Mouse (Mus musculus) cerebellum, adult 2 months (tissue): Measurements from ENCODE around the gene Tbce. TPM values are rescaled to one million over a fixed set of nuclear protein-coding genes. Genes with fewer than 3 reads are reported as not detected.

Experiments used
- DNase-seq, 2 experiments: peaks; one replicate each; pipeline ENCODE4 v3.0.0; 2021
- H3K27ac ChIP-seq: fragments of 200-500 bp; 2 replicates; pipeline ENCODE4 v1.5.1; 2012; ENCODE audit warnings: low read length, control low read depth, inconsistent platforms; ENCODE audit not compliant: insufficient read depth
- H3K27me3 ChIP-seq: fragments of 200-500 bp; 2 replicates; pipeline ENCODE4 v1.6.1; 2012; ENCODE audit warnings: inconsistent platforms, mild to moderate bottlenecking, low read length, moderate library complexity; ENCODE audit not compliant: control insufficient read depth, insufficient read depth
- H3K4me1 ChIP-seq: fragments of 200-500 bp; 2 replicates; pipeline ENCODE4 v1.6.1; 2011; ENCODE audit warnings: low read length; ENCODE audit not compliant: control insufficient read depth, insufficient read depth
- H3K4me3 ChIP-seq: fragments of 200-500 bp; replicated peaks from 2 replicates; pipeline ENCODE3; 2011; ENCODE audit warnings: mild to moderate bottlenecking, low read depth, low read length, control low read depth; ENCODE audit not compliant: insufficient read depth
- CTCF ChIP-seq: fragments of 200-500 bp; IDR thresholded peaks from 2 replicates; pipeline ENCODE4 v1.5.1; 2011; ENCODE audit warnings: low read depth, mild to moderate bottlenecking, control low read depth, low read length, moderate library complexity, borderline replicate concordance; ENCODE audit not compliant: insufficient read depth
- POLR2A ChIP-seq: fragments of 200-500 bp; IDR thresholded peaks from 2 replicates; pipeline ENCODE4 v1.6.1; 2011; ENCODE audit warnings: low read length, control low read depth, borderline replicate concordance; ENCODE audit not compliant: insufficient read depth
- WGBS: fragments of 180-500 bp; shearing (Covaris S2); methylation state at CpG from one replicate; pipeline ENCODE4 v1.1.7; 2018; 5-methylcytosine and 5-hydroxymethylcytosine counted together
- polyA plus RNA-seq: library from polyadenylated mRNA; depleted of rRNA; stranded (reverse); fragments of >200 nt; gene quantifications from 2 replicates; pipeline ENCODE4 v1.2.3, GENCODE M21; 2012

Gene Tbce
- polyA plus RNA-seq, 1 experiment = 149 TPM

GRCm38 (mm10) chr13:14063942-14064271 lies 24.5 kb upstream of the Tbce start:
- H3K27me3 ChIP-seq = no peaks in the 10 kb centered on the region
- peak overlapping the region; percentile 73 for H3K4me3 ChIP-seq
- under 1% methylated on average over 22 of the region's 31 CpGs for WGBS
- DNase-seq = no peak
- H3K27ac ChIP-seq = peak overlapping the region; percentile 87
- peaks cover 4% of the 10 kb centered on the region; the same call in 1 of the 2 replicates for H3K4me1 ChIP-seq
- TF ChIP-seq POLR2A (no peak), CTCF (no peak)

- H3K4me1 ChIP-seq = peaks cover 4% of the 10 kb centered on the region; the same call in 1 of the 2 replicates
- WGBS = under 1% methylated on average over 63 of the region's 64 CpGs
- peak within 1 kb of the TSS; percentile 87 for H3K27ac ChIP-seq
- peak; percentile 96 to 99 for DNase-seq
- no peaks in the 10 kb centered on the region for H3K27me3 ChIP-seq
- H3K4me3 ChIP-seq = peak within 1 kb of the TSS; percentile 74
- TF ChIP-seq POLR2A (peak; percentile 97), CTCF (no peak)
Measured at GRCm38 (mm10) chr13:14063013-14063941, 23.8 kb upstream of the Tbce start, which contains the start of the genes Arid4b and Ggps1. Arid4b (plus strand) TSS chr13:14063232. Ggps1 (minus strand) TSS chr13:14063488.

GRCm38 (mm10) chr13:14062209-14063012 lies 23.0 kb upstream of the Tbce start:
- 4% methylated on average over 11 of the region's 11 CpGs for WGBS
- Histone ChIP-seq H3K27ac (peak overlapping the region; percentile 51; the same call in 1 of the 2 replicates), H3K27me3 (no peaks in the 10 kb centered on the region), H3K4me1 (peaks cover 4% of the 10 kb centered on the region; the same call in 1 of the 2 replicates), H3K4me3 (peak overlapping the region; percentile 74)
- no peak for TF ChIP-seq CTCF
- no peak for TF ChIP-seq POLR2A
- DNase-seq = no peak

- Histone ChIP-seq H3K27me3 (no peaks in the 10 kb centered on the region), H3K4me3 (no peak overlapping the region), H3K27ac (no peak overlapping the region), H3K4me1 (peaks cover 4% of the 10 kb centered on the region; the same call in 1 of the 2 replicates)
- DNase-seq = no peak
- TF ChIP-seq POLR2A (no peak), CTCF (no peak)
Measured at GRCm38 (mm10) chr13:14059582-14059981, 20.1 kb upstream of the Tbce start.

GRCm38 (mm10) chr13:14056801-14057200 lies 17.4 kb upstream of the Tbce start:
- Histone ChIP-seq H3K4me3 (no peak overlapping the region), H3K4me1 (peaks cover 4% of the 10 kb centered on the region; the same call in 1 of the 2 replicates), H3K27me3 (no peaks in the 10 kb centered on the region), H3K27ac (no peak overlapping the region)
- TF ChIP-seq CTCF (no peak), POLR2A (no peak)
- 86% methylated on average over 3 of the region's 3 CpGs for WGBS
- DNase-seq = no peak

GRCm38 (mm10) chr13:14049878-14050277 lies 10.4 kb upstream of the Tbce start:
- H3K4me3 ChIP-seq = no peak overlapping the region
- TF ChIP-seq CTCF (no peak), POLR2A (no peak)
- no peak overlapping the region for H3K27ac ChIP-seq
- WGBS = 88% methylated on average over 1 of the region's 1 CpGs
- H3K27me3 ChIP-seq = no peaks in the 10 kb centered on the region
- H3K4me1 ChIP-seq = no peaks in the 10 kb centered on the region
- no peak for DNase-seq

GRCm38 (mm10) chr13:14044521-14044920 lies 5.1 kb upstream of the Tbce start:
- Histone ChIP-seq H3K27ac (no peak overlapping the region), H3K4me3 (no peak overlapping the region), H3K4me1 (no peaks in the 10 kb centered on the region), H3K27me3 (no peaks in the 10 kb centered on the region)
- TF ChIP-seq POLR2A = no peak
- no peak for TF ChIP-seq CTCF
- no peak for DNase-seq
- 72% methylated on average over 2 of the region's 2 CpGs for WGBS

GRCm38 (mm10) chr13:14043851-14044250 lies 4.4 kb upstream of the Tbce start:
- H3K27ac ChIP-seq = no peak overlapping the region
- TF ChIP-seq CTCF (no peak), POLR2A (no peak)
- H3K4me3 ChIP-seq = no peak overlapping the region
- H3K4me1 ChIP-seq = no peaks in the 10 kb centered on the region
- no peak for DNase-seq
- no peaks in the 10 kb centered on the region for H3K27me3 ChIP-seq
